Mouse (Mus musculus) myocyte (in vitro differentiated cells): ENCODE measurements around the gene Arhgap8. TPM values are rescaled to one million over a fixed set of nuclear protein-coding genes. Genes with fewer than 3 reads are reported as not detected.

Experiments
- H3K27me3 ChIP-seq: one replicate; pipeline ENCODE4 v1.6.1; 2011; ENCODE audit not compliant: control insufficient read depth, insufficient read depth, insufficient read length
- H3K36me3 ChIP-seq: one replicate; pipeline ENCODE4 v1.6.1; 2011; ENCODE audit not compliant: control insufficient read depth, insufficient read depth
- H3K4me2 ChIP-seq: one replicate; pipeline ENCODE4 v1.6.1; 2011; ENCODE audit warnings: low read depth, control low read depth
- H3K4me3 ChIP-seq: one replicate; pipeline ENCODE4 v1.5.1; 2011; ENCODE audit warnings: mild to moderate bottlenecking, control low read depth, moderate library complexity
- H3K79me2 ChIP-seq: one replicate; pipeline ENCODE4 v1.6.1; 2011; ENCODE audit not compliant: control insufficient read depth, insufficient read depth
- H3ac ChIP-seq: one replicate; pipeline ENCODE4 v1.6.1; 2011; ENCODE audit not compliant: control insufficient read depth, insufficient read length
- CEBPB ChIP-seq: IDR thresholded peaks from 2 replicates; pipeline ENCODE4 v1.6.1; 2011; ENCODE audit warnings: mild to moderate bottlenecking, moderate library complexity; ENCODE audit not compliant: poor library complexity, insufficient read depth, severe bottlenecking
- E2F4 ChIP-seq: IDR thresholded peaks from one replicate; pipeline ENCODE4 v1.6.1; 2011; ENCODE audit warnings: mild to moderate bottlenecking, control low read depth, moderate library complexity; ENCODE audit not compliant: insufficient read depth
- MAX ChIP-seq: IDR thresholded peaks from one replicate; pipeline ENCODE4 v1.6.1; 2011; ENCODE audit warnings: low read depth, mild to moderate bottlenecking, control low read depth
- MYOD1 ChIP-seq, 3 experiments: IDR thresholded peaks; one replicate each; pipeline ENCODE4 v1.6.1; 2011; ENCODE audit warnings: control low read depth in 2 of 3, low read depth in 2 of 3, mild to moderate bottlenecking in 2 of 3, moderate library complexity in 1 of 3; ENCODE audit not compliant: insufficient read length in 2 of 3, control insufficient read depth in 1 of 3
- MYOG ChIP-seq, 3 experiments: IDR thresholded peaks; one replicate each; pipeline ENCODE4 v1.6.1; 2011; ENCODE audit warnings: control low read depth in 2 of 3, low read depth in 2 of 3, mild to moderate bottlenecking in 2 of 3; ENCODE audit not compliant: insufficient read length in 2 of 3, control insufficient read depth in 1 of 3, insufficient read depth in 1 of 3
- POLR2A ChIP-seq: IDR thresholded peaks from one replicate; pipeline ENCODE4 v1.6.1; 2011; ENCODE audit warnings: low read depth, mild to moderate bottlenecking, control low read depth, moderate library complexity; ENCODE audit not compliant: insufficient read length
- POLR2AphosphoS2 ChIP-seq: IDR thresholded peaks from one replicate; pipeline ENCODE4 v1.6.1; 2011; ENCODE audit warnings: low read depth, control low read depth; ENCODE audit not compliant: insufficient read length
- REST ChIP-seq: IDR thresholded peaks from one replicate; pipeline ENCODE4 v1.6.1; 2011; ENCODE audit warnings: mild to moderate bottlenecking, control low read depth, moderate library complexity; ENCODE audit not compliant: insufficient read depth, insufficient read length
- SRF ChIP-seq: IDR thresholded peaks from one replicate; pipeline ENCODE4 v1.6.1; 2011; ENCODE audit warnings: low read depth; ENCODE audit not compliant: control insufficient read depth, insufficient read length
- TCF12 ChIP-seq: IDR thresholded peaks from one replicate; pipeline ENCODE4 v1.6.1; 2011; ENCODE audit warnings: mild to moderate bottlenecking, control low read depth; ENCODE audit not compliant: poor library complexity, insufficient read depth, severe bottlenecking
- TCF3 ChIP-seq: IDR thresholded peaks from one replicate; pipeline ENCODE4 v1.6.1; 2011; ENCODE audit warnings: low read depth, control low read depth; ENCODE audit not compliant: insufficient read length
- USF1 ChIP-seq: IDR thresholded peaks from one replicate; pipeline ENCODE4 v1.6.1; 2011; ENCODE audit warnings: low read depth, mild to moderate bottlenecking, control low read depth, moderate library complexity
- polyA plus RNA-seq: library from polyadenylated mRNA; unstranded; fragments of >200 nt; fragmentation: generic; extraction: Trizol; gene quantifications from one replicate; pipeline ENCODE4 v1.2.1, GENCODE M21; 2012; ENCODE audit warnings: missing spikeins

Arhgap8 gene
- polyA plus RNA-seq, 1 experiment = not detected

- Histone ChIP-seq H3K4me3 (no peak overlapping the region), H3ac (no peak overlapping the region), H3K36me3 (no peaks in the 10 kb centered on the region), H3K4me2 (no peak overlapping the region), H3K27me3 (no peaks in the 10 kb centered on the region), H3K79me2 (no peaks in the 10 kb centered on the region)
- TF ChIP-seq POLR2AphosphoS2 (no peak), TCF3 (no peak), SRF (no peak)
These were observed 11.0 kb downstream of the Arhgap8 start for GRCm38 (mm10) chr15:84730893-84731292.

GRCm38 (mm10) chr15:84731676-84732424 is 12.0 kb downstream of the Arhgap8 start:
- Histone ChIP-seq H3K27me3 (no peaks in the 10 kb centered on the region), H3K36me3 (no peaks in the 10 kb centered on the region), H3K4me3 (no peak overlapping the region), H3ac (no peak overlapping the region), H3K79me2 (no peaks in the 10 kb centered on the region), H3K4me2 (no peak overlapping the region)
- TF ChIP-seq MYOG (IDR thresholded peaks at IDR 0.05; ENCODE audit: control insufficient read depth in 1 of 3, insufficient read depth in 1 of 3, insufficient read length in 2 of 3, low read depth in 2 of 3) = no peak
- no peak for TF ChIP-seq E2F4
- no peak for TF ChIP-seq USF1
- TF ChIP-seq MYOD1 (IDR thresholded peaks at IDR 0.05; ENCODE audit: control insufficient read depth in 1 of 3, insufficient read length in 2 of 3, low read depth in 2 of 3) = no peak
- no peak for TF ChIP-seq MAX
- no peak for TF ChIP-seq REST
- no peak for TF ChIP-seq TCF12
- TF ChIP-seq POLR2AphosphoS2 = no peak
- no peak for TF ChIP-seq CEBPB
- no peak for TF ChIP-seq TCF3

GRCm38 (mm10) chr15:84732425-84732749 is 12.5 kb downstream of the Arhgap8 start:
- no peaks in the 10 kb centered on the region for H3K79me2 ChIP-seq
- H3K4me2 ChIP-seq = no peak overlapping the region
- H3K27me3 ChIP-seq = no peaks in the 10 kb centered on the region
- no peak for TF ChIP-seq MYOD1 (IDR thresholded peaks at IDR 0.05; ENCODE audit: control insufficient read depth in 1 of 3, insufficient read length in 2 of 3, low read depth in 2 of 3)
- no peak for TF ChIP-seq USF1
- no peak for TF ChIP-seq MAX
- TF ChIP-seq POLR2AphosphoS2 = no peak
- no peak for TF ChIP-seq REST
- no peak overlapping the region for H3K4me3 ChIP-seq
- no peaks in the 10 kb centered on the region for H3K36me3 ChIP-seq
- H3ac ChIP-seq = no peak overlapping the region

DNA sequence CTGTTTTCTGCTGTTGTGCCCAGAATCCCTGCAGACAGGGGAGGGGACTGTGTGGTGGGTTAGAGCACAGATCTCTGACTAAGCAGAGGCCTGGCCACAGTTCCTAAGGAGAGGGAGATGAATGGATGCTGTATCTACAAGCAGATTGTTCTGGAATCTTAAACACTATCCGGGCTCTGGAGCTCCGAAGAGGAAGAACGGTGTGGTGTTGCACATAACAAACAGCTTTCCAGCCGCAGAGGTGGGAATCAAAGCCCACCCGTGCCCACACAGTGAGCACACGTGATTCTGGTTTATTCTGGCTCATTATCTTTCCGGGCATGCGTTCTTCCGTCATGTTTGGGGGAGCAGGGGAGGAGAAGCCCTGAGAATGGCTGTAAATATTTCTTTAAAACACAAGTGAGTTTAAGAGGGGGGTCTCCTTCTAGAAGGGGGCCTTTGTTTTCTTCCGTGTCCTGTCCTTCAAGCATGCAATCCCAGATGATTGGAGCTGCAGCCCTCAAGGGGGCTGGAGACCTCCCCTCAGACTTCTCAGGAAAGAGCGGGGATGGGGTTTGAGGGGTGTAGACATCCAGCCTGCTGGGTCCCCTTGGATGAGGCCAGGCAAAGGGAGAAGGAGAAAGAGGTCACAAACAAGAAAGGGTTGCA is 16.6 kb downstream of the Arhgap8 start:
- H3K4me3 ChIP-seq = no peak overlapping the region

GRCm38 (mm10) chr15:84736994-84737346 is 17.1 kb downstream of the Arhgap8 start:
- Histone ChIP-seq H3K36me3 (no peaks in the 10 kb centered on the region), H3K4me3 (no peak overlapping the region), H3K4me2 (no peak overlapping the region), H3ac (no peak overlapping the region), H3K27me3 (peaks cover 7% of the 10 kb centered on the region), H3K79me2 (no peaks in the 10 kb centered on the region)
- TF ChIP-seq E2F4 (no peak), CEBPB (no peak), TCF3 (no peak), MAX (no peak), POLR2A (no peak), TCF12 (no peak), MYOG (IDR thresholded peaks at IDR 0.05; ENCODE audit: control insufficient read depth in 1 of 3, insufficient read depth in 1 of 3, insufficient read length in 2 of 3, low read depth in 2 of 3) (no peak), REST (no peak), MYOD1 (IDR thresholded peaks at IDR 0.05; ENCODE audit: control insufficient read depth in 1 of 3, insufficient read length in 2 of 3, low read depth in 2 of 3) (no peak), SRF (no peak), POLR2AphosphoS2 (no peak), USF1 (no peak)

More for the DNA sequence above, 16.6 kb downstream of the Arhgap8 start:
- no peak overlapping the region for H3K4me2 ChIP-seq
- H3K36me3 ChIP-seq = no peaks in the 10 kb centered on the region
- TF ChIP-seq E2F4 (no peak), TCF3 (no peak), SRF (no peak), MYOD1 (IDR thresholded peaks at IDR 0.05; ENCODE audit: control insufficient read depth in 1 of 3, insufficient read length in 2 of 3, low read depth in 2 of 3) (no peak), USF1 (no peak), POLR2AphosphoS2 (no peak), MYOG (IDR thresholded peaks at IDR 0.05; ENCODE audit: control insufficient read depth in 1 of 3, insufficient read depth in 1 of 3, insufficient read length in 2 of 3, low read depth in 2 of 3) (no peak), CEBPB (no peak), REST (no peak), MAX (no peak), POLR2A (no peak), TCF12 (no peak)
- no peaks in the 10 kb centered on the region for H3K79me2 ChIP-seq
- no peak overlapping the region for H3ac ChIP-seq
- H3K27me3 ChIP-seq = peaks cover 7% of the 10 kb centered on the region
